Mouse (Mus musculus): ENCODE results near the gene Gm3194. TPM values are rescaled to one million over a fixed set of nuclear protein-coding genes. Genes with fewer than 3 reads are reported as not detected.

Gm3194 gene
- total RNA-seq (2023), result not detected

GRCm38 (mm10) chr14:5455367-5455766 is at the start of gene Gm3194:
Gene Gm3194 (minus strand): TSS chr14:5455467.

GRCm38 (mm10) chr14:5501374-5501773 is 46.1 kb upstream of the Gm3194 start, which contains the start of gene Gm3488:
Gene Gm3488 (plus strand): TSS chr14:5501674.

GRCm38 (mm10) chr14:5483907-5484306 is 28.6 kb upstream of the Gm3194 start, which contains the start of gene Gm3187:
Gene Gm3187 (plus strand): TSS chr14:5484207.

GRCm38 (mm10) chr14:5477730-5478129 is 22.5 kb upstream of the Gm3194 start, which contains the start of gene Gm8246:
Gene Gm8246 (minus strand): TSS chr14:5477830.

GRCm38 (mm10) chr14:5388949-5389348 is 66.3 kb downstream of the Gm3194 start, which contains the start of gene Gm3500:
Gene Gm3500 (minus strand): TSS chr14:5389049.

Other genes with a start within 250 kb of the Gm3194 start
- not detected for gene Gm3526, start 194.9 kb downstream of the Gm3194 start, total RNA-seq (2023)
- not detected for gene Gm3542, start 120.5 kb downstream of the Gm3194 start, total RNA-seq (2023)
- not detected for gene Gm3500, start 66.4 kb downstream of the Gm3194 start, total RNA-seq (2023)
- not detected for gene Gm8246, start 22.4 kb upstream of the Gm3194 start, total RNA-seq (2023)
- not detected for gene Gm3187, start 28.7 kb upstream of the Gm3194 start, total RNA-seq (2023)
- gene Gm3488, start 46.2 kb upstream of the Gm3194 start, total RNA-seq (2023), result not detected
- gene Gm3532, start 83.0 kb upstream of the Gm3194 start, total RNA-seq (2023), result not detected
- gene Gm8265, start 177.6 kb upstream of the Gm3194 start, total RNA-seq (2023), result not detected
- gene Gm9603, start 232.0 kb upstream of the Gm3194 start, total RNA-seq (2023), result not detected

Measured in B cell, adult 67 days (primary cell).